Mouse (Mus musculus) Patski (cell line): ENCODE measurements around the gene Adamts12. TPM values are rescaled to one million over a fixed set of nuclear protein-coding genes. Genes with fewer than 3 reads are reported as not detected.

Experiments used
- ATAC-seq: fragments of 100-300 bp; one replicate; pipeline ENCODE4 v1.8.0; 2021
- CTCF ChIA-PET: fragments of 350-600 bp; sonication (Branson Sonifier 250); formaldehyde crosslinking; loops from one replicate; lab custom pipeline; 2022; ENCODE audit warnings: inconsistent platforms; lab: Charles Lee
- POLR2A ChIA-PET: fragments of 350-600 bp; sonication (Branson Sonifier 250); formaldehyde crosslinking; loops from one replicate; lab custom pipeline; 2022; ENCODE audit warnings: antibody characterized with exemption, inconsistent platforms; lab: Charles Lee
- DNase-seq: peaks from one replicate; pipeline ENCODE4 v3.0.0-alpha.2; 2011; ENCODE audit warnings: low read depth, low spot score
- H3K27me3 ChIP-seq: fragments of 371-371 bp; one replicate; pipeline ENCODE4 v1.5.1; 2021
- CTCF ChIP-seq: fragments of 100-300 bp; IDR thresholded peaks from one replicate; pipeline ENCODE4 v1.5.1; 2021
- in situ Hi-C: fragments of 300-500 bp; cut with MboI; formaldehyde crosslinking; loops from 3 replicates; pipeline ENCODE4 v1.11.1; 2018; ENCODE audit warnings: low pct_unique_long_range_greater_than_20kb, mixed read lengths
- polyA plus RNA-seq: library from polyadenylated mRNA; unstranded; gene quantifications from one replicate; pipeline ENCODE4 v1.2.3, GENCODE M21; 2021

Gene Adamts12
- polyA plus RNA-seq, 1 experiment from 2014 or later, result 0.36 TPM

DNA sequence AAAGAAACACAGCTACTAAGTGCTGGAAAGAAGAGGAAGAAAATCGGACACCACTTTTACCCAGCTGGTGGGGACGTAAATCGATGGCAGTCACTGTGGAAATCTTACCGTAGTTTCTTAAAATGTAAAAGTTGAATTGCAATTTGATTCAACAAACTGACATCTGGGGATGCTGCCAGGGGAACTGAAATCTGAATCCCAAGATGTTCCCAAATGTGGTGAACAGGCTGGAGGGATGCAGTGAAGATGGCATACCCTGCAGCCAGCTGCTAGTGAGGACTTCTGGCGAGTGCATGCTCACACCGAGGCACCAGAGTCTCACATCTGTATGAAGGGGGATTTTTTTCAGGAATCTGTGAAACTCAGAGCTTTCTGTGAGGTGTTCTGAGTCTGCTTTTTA, 138.5 kb downstream of the Adamts12 start:
- DNase-seq, result no peak
- in situ Hi-C loops, result no loop called here
- ChIA-PET CTCF (no interaction called here), POLR2A (no interaction called here)
- no peak for TF ChIP-seq CTCF
- no peaks in the 10 kb centered on the region for H3K27me3 ChIP-seq
- ATAC-seq, result no peak

DNA sequence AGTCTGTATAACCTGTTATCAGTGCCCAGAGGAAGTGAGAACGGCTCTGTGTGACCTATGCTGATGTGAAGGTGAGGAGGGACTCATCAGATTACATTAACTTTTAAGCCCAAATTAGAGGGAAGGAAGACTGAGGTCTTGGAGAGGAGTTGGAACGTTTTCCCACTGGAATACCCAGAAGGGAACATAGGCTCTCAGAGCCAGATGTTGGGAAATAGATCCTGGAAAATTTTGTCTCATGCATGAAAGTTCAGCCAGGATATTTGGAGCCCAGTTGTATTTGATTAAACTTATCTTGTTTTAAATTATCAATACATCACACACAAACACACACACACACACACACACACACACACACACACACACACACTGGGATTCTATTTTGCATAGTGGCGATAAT, 140.3 kb downstream of the Adamts12 start:
- ATAC-seq, result no peak
- in situ Hi-C loops, result no loop called here
- peaks cover 3% of the 10 kb centered on the region for H3K27me3 ChIP-seq
- ChIA-PET CTCF (no interaction called here), POLR2A (no interaction called here)
- no peak for TF ChIP-seq CTCF
- no peak for DNase-seq

DNA sequence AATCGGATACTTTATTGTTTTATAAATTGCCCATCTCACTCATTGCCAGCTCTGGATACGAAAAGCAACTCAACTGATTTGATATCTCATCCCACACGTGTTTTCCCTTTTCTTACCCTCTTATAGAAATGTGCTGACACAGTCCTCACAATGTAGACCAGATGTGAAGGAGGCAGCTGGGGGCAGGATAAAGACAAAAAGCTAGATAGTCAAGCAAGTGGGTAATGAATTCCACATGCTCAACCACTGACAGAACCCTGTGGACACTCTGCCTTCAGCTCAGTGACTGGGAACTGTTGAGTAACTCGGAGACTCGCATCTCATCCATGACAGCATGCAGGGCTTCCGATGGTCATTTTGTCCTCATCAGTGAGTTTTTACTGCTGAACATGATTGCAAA, 146.4 kb downstream of the Adamts12 start:
- TF ChIP-seq CTCF, result no peak
- ATAC-seq (no peak), DNase-seq (no peak)
- in situ Hi-C loops, result no loop called here
- ChIA-PET POLR2A (no interaction called here), CTCF (no interaction called here)
- H3K27me3 ChIP-seq, result peaks cover 10% of the 10 kb centered on the region

DNA sequence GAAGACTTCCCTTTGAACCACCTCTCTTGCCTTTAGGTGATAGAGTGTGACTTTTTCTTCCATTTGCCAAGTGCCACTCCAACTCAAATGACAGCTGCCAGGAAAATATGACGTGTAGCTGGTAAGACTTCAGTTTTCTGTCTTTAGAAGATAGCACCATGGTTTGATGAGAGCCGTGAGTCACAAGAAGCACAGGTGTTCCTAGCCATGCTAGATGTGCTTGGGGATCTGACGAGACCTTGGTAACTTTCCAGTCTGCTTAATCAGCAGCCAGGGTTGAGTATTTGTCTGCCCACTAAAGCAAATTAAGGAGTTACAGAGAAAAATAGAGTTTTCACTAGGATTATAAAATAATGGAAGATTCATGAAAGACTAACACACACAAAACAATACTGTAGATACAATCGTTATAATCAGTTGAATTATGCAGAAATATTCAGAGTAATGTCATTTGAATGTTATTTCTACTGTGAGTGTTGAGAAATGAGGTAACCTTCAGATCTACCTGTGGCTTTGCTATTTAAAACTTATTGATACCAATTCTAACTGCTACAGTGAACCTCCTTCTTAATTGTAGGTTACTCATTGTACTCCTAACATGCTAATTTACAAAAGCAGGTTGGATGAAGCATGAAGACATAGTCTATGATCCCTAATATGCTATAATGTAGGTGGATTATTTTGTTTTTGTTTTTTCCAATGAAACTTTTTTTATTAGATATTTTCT, 169.5 kb downstream of the Adamts12 start:
- DNase-seq (no peak), ATAC-seq (no peak)
- ChIA-PET POLR2A (no interaction called here), CTCF (no interaction called here)
- no peak for TF ChIP-seq CTCF
- in situ Hi-C loops, result no loop called here
- H3K27me3 ChIP-seq, result peaks cover 16% of the 10 kb centered on the region

DNA sequence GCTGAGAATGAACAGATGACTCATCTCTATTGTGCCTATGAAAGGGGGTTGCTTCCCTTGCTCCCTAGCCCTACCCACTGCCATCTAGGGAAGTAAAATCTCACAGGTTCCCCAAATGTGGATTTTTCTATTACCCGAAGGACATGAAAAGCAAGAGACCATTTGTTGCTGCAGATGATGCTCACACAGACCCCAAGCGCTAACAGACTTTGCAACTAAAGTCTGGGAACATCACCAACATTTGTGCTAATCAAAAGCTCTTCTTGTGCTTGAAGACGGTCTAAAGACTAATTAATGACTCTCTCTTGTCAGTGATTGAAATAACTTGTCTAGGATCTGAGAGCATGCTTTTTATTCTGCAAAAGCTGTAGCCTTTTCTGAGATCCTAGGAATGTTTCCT, 175.8 kb downstream of the Adamts12 start:
- DNase-seq (no peak), ATAC-seq (no peak)
- no peak for TF ChIP-seq CTCF
- in situ Hi-C loops, result no loop called here
- H3K27me3 ChIP-seq, result peaks cover 32% of the 10 kb centered on the region
- POLR2A ChIA-PET, result no interaction called here
- CTCF ChIA-PET, result no interaction called here

DNA sequence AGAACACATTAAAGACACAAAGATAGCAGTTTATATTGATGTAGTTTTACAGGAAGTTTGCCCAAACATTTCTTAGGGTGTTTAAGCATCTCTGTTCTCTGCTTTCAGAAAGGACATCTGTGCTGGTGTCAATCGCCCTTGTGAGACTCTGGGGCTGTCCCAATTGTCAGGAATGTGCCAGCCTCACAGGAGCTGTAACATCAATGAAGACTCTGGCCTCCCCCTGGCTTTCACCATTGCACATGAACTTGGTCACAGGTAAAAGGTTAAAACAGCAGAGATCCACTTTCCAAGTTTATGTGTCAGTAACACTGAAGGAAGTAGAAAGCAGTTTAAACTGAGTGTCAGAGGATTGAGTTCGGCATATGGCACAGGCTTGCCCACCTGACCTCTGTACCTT, 176.7 kb downstream of the Adamts12 start:
- peaks cover 26% of the 10 kb centered on the region for H3K27me3 ChIP-seq
- ATAC-seq, result no peak
- no peak for TF ChIP-seq CTCF
- ChIA-PET CTCF (no interaction called here), POLR2A (no interaction called here)
- in situ Hi-C loops, result no loop called here
- DNase-seq, result no peak

DNA sequence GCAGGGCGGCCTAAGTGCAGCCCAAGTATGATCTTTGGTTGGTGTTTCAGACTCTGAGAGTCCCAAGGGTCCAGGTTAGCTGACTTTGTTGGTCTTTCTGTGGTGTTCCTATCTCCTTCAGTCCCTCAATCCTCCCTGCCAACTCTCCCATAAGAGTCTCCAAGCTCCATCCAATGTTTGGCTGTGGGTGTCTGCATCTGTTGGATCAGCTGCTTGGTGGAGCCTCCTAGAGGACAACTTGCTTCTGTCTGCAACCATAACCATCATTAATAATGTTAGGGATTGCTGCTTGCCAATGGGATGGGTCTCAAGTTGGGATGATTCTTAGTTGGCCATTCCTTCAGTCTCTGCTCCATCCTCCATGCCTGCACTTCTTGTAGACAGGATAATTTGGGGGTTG, 181.8 kb downstream of the Adamts12 start:
- no peak for TF ChIP-seq CTCF
- CTCF ChIA-PET, result no interaction called here
- no peak for ATAC-seq
- POLR2A ChIA-PET, result no interaction called here
- in situ Hi-C loops, result no loop called here
- H3K27me3 ChIP-seq, result peaks cover 1% of the 10 kb centered on the region
- no peak for DNase-seq

DNA sequence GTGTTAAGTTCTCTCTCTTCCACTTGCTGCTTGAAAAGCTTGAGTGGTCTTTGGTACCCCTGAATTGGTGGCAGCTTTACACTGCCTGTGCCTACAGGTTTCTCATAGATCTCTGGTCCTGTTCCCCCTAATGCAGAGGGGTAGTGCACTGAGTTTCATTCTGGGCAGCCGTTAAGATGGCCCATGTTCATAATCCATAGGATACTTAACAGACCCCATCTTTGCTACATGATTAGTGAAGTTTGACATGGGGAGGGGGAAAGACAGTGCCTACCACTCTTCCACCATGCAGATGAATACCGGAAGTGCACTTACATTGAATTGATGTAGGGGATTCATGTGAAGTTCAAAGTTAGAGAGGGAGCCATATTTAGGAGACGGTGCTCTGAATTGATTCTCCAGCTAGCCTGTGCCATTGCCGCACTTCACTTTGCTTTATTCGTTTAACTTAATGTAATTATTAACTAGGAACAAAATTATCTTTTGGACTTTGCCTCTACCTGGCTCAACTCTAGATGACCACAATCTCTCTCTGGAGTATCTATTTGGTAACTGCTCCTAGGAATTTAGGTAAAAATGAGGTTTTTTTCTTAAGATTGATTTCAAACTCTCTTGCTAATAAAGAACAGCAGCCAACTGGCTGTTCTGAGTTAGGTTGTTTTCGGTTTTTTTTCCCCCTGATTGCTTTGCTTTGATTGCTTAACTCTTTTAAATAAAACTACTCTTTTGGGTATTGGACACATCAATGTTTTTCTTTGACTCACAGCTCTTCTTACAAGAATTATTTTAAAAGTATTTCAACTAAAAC, 214.9 kb downstream of the Adamts12 start:
- DNase-seq (no peak), ATAC-seq (no peak)
- H3K27me3 ChIP-seq, result peaks cover 23% of the 10 kb centered on the region
- in situ Hi-C loops, result no loop called here
- CTCF ChIA-PET, result no interaction called here
- POLR2A ChIA-PET, result no interaction called here
- no peak for TF ChIP-seq CTCF

DNA sequence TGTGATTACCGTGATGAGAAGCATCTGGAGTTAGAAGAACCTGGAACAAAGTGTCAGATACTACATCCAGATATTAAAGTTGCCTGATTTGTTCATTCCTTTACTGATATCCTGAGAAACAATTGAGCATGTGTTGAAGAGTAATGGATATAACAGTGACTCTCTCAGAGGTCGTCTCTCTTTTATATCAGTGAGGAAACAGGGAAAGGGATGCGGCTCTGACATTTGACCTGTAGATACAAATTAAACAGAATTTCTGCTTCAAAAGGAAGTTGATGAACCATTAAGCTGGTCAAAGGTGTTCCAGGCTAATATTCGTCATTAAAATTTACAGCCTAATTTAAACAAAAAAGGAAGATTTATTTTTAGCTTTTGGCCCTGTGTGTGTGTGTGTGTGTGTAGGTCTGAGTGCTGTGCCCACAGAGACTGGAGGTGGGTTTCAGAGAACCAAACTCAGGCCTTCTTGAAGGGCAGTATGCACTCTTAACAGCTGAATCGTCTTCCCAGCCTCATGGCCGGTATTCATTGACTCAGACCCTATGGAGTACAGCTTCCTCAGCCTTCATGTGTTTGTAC, 216.2 kb downstream of the Adamts12 start:
- ATAC-seq (no peak), DNase-seq (no peak)
- in situ Hi-C loops, result no loop called here
- peaks cover 30% of the 10 kb centered on the region for H3K27me3 ChIP-seq
- ChIA-PET POLR2A (no interaction called here), CTCF (interaction anchor here (1.0 kb wide), 1 partner anchor 22 kb away, joined by 3 read pairs; no protein-coding TSS in a partner anchor)
- TF ChIP-seq CTCF, result no peak

DNA sequence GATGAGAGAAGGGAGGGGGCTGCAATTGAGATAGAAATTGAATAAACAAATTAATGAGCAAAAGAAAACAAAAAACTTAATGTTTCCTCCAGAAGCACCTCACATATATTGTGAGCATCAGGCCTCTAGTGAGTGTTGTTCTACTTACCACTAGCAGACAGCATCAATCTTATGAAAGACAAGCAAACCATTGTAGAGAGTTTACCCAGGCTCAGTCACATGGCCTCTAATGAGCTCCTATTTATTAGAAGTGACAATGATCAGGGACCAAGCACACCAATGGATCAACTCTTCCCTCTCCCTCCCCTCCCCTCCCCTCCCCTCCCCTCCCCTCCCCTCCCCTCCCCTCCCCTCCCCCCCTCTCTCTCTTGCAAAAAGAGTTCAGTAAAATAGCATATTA, 218.6 kb downstream of the Adamts12 start:
- in situ Hi-C loops, result no loop called here
- peaks cover 25% of the 10 kb centered on the region for H3K27me3 ChIP-seq
- POLR2A ChIA-PET, result no interaction called here
- DNase-seq (no peak), ATAC-seq (no peak)
- CTCF ChIA-PET, result no interaction called here
- TF ChIP-seq CTCF, result no peak

DNA sequence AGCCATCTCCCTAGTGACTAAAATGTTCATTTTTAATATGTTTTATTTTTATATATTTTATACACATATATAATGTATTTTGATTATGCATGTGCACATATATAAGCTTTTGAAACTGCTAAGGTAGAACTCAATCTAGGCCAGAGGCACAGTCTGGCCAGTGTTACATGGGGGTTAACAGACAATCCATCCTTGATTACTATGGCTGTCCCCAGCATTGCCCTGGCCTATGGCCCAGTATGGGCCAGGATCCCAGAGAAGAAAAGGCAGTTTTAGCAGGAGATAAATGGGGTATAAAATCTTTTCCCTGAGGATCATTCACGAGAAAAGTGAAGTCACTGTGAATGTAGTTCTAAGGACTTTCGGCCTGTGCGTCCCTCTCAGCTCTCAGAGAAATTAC, 223.2 kb downstream of the Adamts12 start:
- peaks cover 16% of the 10 kb centered on the region for H3K27me3 ChIP-seq
- POLR2A ChIA-PET, result no interaction called here
- DNase-seq (no peak), ATAC-seq (no peak)
- CTCF ChIA-PET, result no interaction called here
- no peak for TF ChIP-seq CTCF
- in situ Hi-C loops, result no loop called here
